Mouse (Mus musculus): Measurements from ENCODE around the gene Cox6b1.

The Cox6b1 gene

GRCm38 (mm10) chr7:30608476-30608875, 17.5 kb downstream of the Cox6b1 start:
- DNase-seq: no peak

DNA sequence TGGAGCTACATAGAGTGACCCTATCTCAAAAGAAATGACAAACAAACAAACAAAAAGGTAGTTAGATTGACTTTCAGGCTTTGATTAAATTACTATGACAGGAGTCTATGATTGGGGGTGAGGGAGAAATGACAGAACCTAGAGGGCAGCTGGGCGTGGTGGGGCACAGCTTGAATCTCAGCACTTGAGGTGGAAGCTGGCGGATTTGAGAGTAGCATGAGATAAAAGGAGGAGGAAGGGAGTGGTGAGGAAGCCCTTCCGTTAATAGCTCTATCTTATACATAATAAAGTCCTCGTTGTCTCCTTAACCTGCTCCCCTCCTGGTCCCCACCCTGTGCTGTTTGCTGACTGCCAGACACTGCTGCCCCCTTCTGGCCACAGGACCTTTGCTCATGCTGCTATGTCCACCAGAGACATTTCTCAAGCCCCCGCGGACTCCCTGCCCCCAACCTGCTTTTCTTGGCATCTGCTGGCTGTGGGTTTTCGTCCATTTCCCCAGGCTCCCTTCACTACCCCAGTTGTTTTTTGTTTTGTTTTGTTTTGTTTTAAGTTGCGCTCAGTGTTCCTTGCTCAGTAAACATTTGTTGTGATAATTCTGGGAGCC, 18.1 kb downstream of the Cox6b1 start:
- DNase-seq: peak; percentile 73 to 86

DNA sequence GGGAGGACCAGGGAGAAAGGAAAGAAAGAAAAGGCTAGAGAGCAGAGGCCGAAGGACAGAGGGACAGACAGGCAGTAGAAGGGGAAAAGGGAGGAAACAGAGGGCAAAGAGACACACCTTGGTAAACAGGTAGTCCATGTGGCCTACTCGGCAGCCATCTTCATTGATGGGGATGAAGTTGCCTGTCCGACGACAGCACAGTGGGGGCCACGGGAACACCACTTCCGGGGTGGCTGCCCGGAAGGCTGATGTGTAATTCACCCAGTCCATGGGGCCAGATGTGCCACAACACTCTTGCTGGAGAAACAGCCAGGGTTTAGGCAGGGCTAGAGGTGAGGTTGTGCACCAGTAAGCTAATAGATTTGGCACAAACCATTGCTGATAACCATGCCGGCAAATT, 21.0 kb downstream of the Cox6b1 start:
- DNase-seq: no peak

GRCm38 (mm10) chr7:30604424-30604823, 21.5 kb downstream of the Cox6b1 start:
- DNase-seq: no peak

- peak; percentile 69 to 75 for DNase-seq
Measured at GRCm38 (mm10) chr7:30602583-30602982, 23.4 kb downstream of the Cox6b1 start.

DNA sequence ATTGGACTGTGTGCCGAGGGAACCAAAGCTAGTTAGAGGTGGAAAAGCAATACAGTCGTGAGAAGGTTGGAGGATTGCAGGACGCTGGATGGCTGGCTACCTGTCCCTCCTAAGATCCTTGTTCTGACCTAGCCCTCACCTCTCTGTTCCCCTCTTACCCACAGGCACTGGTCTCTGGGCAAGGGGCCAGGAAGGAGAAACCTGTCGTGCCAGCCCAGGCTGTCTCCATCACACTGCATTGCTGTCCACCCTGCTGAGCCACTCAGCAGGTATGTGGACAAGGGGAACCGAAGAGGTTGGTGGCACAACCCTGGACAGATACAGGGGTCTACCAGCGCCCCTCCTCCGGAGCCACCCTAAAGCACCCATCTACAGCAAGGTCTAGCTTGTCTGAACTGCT, 25.3 kb downstream of the Cox6b1 start:
- DNase-seq: peak; percentile 59 to 67

GRCm38 (mm10) chr7:30599933-30600353, 26.0 kb downstream of the Cox6b1 start:
- DNase-seq: peak; percentile 98

GRCm38 (mm10) chr7:30598786-30599185, 27.2 kb downstream of the Cox6b1 start, which contains the start of gene Zbtb32:
Zbtb32 (minus strand) TSS chr7:30598909.
- no peak for DNase-seq

DNA sequence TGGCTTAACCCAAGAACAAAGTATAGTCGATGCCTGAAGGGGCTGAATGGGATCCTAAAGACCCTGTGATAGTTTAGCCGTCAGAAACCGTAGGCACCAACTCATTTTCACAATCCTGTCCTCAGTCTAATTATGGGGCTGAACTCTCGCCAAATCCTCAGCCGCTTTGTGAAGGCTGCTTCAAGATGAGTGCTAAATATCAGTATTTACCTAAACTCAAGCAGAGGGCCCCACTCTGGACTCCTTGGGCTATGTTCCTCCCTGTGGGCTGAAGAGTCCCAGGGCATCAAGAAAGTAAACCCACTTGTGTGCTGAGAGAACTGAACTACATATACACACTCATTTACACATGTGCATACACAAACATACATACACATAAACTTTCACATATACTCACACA, 29.1 kb downstream of the Cox6b1 start:
- no peak for DNase-seq

DNA sequence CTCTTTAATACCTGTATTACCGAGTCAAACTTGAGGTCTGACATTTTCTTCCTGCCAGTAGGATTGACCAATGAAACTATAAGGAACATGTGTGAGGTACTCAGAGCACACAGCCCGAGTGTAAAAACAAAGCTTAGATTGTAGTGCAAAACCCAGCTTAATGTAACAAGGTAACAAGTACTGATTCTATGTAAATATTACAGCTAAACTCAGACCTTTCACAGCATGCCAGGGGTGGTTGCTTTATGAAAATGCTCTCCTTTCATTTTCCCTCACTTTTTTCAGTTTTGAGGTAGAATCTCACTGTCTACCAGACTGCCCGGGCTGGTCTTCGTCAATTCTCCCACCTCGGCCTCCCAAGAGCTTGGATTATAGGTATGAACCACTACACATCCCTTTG, 29.9 kb downstream of the Cox6b1 start:
- no peak for DNase-seq

- DNase-seq: no peak
Measured at GRCm38 (mm10) chr7:30594510-30595024, 31.4 kb downstream of the Cox6b1 start.

GRCm38 (mm10) chr7:30593579-30594509, 32.1 kb downstream of the Cox6b1 start:
- DNase-seq: no peak

DNA sequence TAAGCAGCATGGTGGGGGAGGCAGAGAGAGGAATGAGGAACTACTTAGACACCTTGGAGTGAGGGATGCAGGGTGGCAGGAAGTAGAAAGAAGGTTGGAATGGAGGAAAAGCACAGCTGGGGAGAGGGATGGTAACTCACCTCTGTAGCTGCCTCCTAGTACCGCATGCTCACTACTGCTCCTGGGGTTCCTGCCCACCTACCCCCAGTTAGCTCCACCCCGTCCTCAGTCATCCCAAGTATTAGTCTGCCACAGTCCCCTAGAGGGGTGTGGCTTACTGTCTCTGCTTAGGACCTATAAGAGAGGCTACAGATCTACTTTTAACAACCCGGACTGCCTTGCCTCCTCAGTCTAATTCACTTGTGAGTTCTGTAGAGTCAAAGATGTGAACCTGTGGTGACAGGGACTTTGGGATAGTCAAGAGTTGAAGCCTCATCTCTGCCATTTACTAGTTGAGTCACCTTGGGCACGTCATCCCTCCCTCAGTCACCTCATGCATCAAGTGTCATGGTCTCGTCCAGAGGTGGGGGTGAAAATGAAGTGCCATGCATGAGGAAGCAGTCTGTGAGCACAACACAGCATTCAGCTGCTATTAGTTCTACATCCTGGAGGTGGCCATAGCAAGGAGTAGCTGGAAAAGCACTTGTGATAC, 33.1 kb downstream of the Cox6b1 start:
- no peak for DNase-seq

GRCm38 (mm10) chr7:30591605-30591951, 34.4 kb downstream of the Cox6b1 start:
- no peak for DNase-seq

- no peak for DNase-seq
Measured at GRCm38 (mm10) chr7:30590927-30591604, 34.9 kb downstream of the Cox6b1 start.

- peak; percentile 89 to 95 for DNase-seq
Measured at GRCm38 (mm10) chr7:30589435-30590301, 36.3 kb downstream of the Cox6b1 start.

GRCm38 (mm10) chr7:30588676-30589434, 37.1 kb downstream of the Cox6b1 start, which contains the start of gene Kmt2b:
Kmt2b (minus strand) TSS chr7:30588726.
- peak; percentile 96 to 99 for DNase-seq

GRCm38 (mm10) chr7:30587842-30588667, 37.9 kb downstream of the Cox6b1 start:
- peak; percentile 24 to 53 for DNase-seq

DNA sequence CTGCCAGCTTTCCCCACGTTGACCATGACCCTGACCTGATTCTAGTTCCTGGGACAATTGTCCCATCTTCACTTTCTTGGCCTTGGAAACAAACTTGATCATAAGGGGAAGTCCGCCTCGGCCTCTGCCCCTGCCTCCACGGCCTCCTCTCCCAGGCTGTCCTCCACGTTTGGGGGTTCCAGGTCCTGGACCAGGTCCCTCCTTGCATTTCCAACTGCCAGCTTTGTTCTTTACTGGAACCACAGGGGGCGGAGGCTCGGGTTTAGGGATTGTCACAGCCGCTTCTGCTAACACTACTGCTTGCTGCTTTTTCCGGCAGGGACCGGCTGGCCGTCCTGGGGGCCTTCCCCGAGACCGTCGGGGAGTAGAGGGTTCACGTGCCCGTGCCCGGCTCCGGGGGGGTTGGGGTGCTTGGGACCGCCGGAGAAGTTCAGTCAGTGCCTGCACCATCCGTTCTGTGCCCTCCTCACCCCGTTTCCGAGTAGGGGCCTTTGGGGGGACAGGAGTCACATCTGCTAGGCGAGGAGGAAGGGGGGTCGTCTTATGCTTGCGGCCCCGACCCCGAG, 39.4 kb downstream of the Cox6b1 start:
- no peak for DNase-seq

DNA sequence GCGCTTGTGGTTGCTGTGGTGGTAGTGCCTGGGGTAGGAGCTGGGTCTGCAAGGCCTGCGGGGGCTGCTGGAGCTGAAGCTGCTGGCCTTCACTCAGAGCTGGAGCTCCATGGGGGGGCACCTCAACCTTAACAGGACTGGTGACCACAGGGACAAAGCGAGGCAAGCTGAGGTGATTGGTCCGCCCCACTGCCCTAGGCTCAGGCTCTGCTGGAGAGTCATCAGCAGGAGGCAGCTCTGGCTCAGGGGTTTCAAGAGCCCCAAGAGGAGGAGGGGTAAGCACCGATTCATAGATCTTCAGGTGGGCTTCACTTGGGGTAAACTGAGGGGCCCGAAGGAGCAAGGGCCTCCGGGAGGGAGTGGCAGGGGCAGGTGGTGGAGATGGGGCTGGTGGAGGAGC, 40.8 kb downstream of the Cox6b1 start:
- no peak for DNase-seq
